Mouse (Mus musculus) lung, adult 2 months (tissue): ENCODE results near the gene Cspg4.

Source experiments
- CTCF ChIP-seq: fragments of 200-500 bp; IDR thresholded peaks from 2 replicates; pipeline ENCODE4 v1.5.1; 2011; ENCODE audit warnings: mild to moderate bottlenecking, low read length, control low read depth; ENCODE audit not compliant: insufficient read depth
- POLR2A ChIP-seq: fragments of 200-500 bp; IDR thresholded peaks from 2 replicates; pipeline ENCODE4 v1.6.1; 2011; ENCODE audit warnings: low read depth, mild to moderate bottlenecking, control low read depth, low read length, borderline replicate concordance; ENCODE audit errors: extremely low read depth

DNA sequence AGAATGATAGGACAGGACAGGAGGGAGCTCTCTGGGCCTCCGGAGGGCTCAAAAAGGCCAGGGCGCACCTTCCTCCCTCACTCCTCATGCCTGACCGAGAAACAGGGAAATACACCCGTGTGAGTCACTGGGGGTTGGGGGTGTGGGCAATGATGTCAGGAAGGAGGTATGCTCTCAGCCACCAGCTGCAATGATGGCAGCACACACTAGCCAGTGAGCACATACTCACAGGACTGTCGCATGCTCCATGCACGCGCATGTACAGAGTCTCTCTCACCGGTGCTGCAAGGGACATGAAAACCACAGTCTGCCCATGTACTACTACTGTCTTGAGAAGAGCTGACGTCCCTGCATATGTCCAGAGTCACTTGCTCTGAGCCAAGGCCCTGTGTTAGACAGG, 42.7 kb downstream of the Cspg4 start:
- no peak for TF ChIP-seq CTCF
- TF ChIP-seq POLR2A = no peak
